Mouse (Mus musculus): ENCODE results near the gene Phlda1.
A peak's percentile ranks its signal among the peaks of the same experiment; 100 is the strongest.

The Phlda1 gene

DNA sequence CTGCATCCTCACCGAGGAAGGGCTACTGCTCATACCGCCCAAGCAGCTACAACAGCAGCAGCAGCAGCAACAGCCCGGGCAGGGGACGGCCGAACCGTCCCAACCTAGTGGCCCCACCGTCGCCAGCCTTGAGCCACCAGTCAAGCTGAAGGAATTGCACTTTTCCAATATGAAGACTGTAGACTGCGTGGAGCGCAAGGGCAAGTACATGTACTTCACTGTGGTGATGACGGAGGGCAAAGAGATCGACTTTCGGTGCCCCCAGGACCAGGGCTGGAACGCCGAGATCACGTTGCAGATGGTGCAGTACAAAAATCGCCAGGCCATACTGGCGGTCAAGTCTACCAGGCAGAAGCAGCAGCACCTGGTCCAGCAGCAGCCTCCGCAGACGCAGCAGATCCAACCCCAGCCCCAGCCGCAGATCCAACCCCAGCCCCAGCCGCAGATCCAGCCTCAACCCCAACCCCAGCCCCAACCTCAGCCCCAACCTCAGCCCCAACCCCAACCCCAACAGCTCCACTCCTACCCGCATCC lies 907 bp downstream of the Phlda1 start:
- DNase-seq = peak; percentile 42

DNA sequence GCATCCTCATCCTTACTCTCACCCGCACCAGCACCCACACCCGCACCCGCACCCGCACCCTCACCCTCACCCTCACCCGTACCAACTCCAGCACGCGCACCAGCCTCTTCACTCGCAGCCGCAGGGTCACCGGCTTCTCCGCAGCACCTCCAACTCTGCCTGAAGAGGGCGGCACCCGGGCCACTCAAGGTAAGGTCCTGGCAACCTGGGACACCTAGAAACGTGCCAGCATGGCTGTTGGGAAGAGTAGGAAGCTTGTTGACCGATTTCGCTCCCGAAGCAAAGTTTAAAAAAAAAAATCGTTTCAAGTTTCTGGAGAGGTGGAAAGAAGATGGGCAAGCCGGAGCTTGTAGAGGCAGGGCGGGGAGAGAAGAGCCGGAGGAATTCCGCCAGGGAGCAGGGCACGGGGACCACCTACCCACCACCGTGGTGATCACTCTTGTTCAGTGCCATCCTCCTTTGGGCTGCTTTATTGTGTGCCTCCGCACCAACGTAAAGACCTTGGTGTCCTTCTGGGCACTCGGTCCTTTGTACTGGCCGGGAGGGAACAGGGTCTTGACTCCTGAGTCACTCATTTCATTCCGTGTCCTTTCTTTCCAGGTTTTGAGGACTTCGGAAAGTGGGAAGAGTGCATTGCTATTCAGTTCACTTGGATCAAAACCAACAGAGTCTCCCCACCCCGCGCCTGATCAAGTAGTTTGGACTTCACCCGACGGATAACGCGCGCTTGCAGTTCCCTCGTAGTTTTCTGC lies 1.6 kb downstream of the Phlda1 start:
- DNase-seq = peak; percentile 73

DNA sequence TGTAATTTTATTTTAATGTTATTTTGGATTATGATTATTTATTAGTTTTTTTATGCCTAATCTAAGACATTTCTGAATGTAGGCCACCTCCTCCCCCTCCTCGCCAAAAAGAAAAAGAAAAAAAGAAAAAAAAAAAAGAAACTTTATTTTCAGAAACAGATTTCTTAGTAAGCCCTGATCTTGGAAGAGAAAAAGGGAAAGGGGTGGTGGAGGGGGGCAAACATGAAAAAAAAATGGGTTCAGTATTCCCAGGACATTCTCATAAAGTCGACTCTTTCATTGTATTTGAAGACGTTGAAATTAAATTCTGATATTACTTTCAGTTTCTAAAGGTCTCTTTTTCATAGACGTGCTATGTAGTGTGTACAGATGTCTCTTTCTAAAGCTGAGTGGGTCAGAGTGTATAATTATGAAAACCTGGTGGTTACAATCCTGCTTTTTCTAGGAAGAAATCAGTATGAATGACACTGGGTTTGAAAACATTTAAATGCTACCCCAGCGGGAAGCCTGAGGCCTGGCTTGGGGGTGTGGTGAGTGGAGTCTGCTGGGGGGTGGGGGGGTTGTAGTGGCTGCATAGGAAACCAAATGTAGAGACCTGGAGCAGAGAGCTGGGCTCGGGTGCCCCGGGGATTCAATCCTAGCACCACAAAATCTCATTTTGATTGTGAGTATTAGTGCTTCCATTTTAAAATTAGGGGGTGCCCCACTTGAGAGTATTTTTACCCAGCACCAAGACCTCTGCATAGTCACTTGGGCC lies 2.4 kb downstream of the Phlda1 start:
- no peak for DNase-seq

DNA sequence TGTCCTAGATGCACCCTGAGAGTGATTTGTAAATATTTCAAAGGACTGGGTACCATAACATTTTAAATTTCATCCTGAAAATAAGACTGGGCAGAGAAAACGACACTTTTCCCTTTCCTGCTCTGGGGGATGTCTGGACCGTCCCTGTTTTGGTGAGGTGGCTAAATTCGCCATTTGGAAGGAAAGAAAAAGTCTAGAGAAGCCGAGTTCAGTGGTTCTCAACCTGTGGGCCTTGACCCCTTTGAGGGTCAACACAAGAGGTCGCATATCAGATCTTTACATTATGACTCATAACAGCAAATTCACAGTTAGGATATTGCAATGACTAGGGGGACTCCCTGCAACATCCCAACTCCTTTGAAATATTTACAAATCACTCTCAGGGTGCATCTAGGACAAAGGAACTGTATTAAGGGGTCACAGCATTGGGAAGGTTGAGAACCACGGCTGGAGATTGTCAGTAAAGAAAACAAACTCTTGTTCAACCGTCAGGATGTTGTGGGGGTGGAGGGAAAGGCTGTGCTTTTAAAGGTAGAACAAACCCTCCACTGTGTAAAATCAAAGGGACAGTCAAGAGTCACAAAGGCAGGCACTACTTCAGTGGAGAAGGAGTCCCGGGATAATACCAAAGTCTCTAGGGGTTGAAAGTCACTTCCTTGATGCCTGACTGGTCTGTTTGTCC lies 3.2 kb downstream of the Phlda1 start:
- no peak for DNase-seq

DNA sequence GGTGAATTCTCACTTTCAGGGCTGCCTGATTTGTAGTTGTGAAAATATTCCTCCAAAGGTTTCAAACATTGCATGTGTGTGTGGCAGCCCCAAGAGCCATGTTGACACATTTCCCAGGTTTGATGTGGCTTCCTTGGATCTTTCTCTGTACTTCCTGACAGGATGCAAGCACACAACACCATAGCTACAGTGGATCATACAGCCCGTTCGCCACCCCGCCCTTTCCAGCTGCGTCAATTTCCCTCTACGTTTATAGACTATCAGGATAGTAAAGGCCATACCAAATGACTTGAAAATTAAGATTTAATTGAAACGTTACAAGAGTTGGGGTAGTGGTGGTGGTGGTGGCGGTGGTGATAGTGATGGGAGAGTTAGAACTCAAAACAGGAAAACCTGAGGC lies 3.9 kb downstream of the Phlda1 start:
- no peak for DNase-seq

DNA sequence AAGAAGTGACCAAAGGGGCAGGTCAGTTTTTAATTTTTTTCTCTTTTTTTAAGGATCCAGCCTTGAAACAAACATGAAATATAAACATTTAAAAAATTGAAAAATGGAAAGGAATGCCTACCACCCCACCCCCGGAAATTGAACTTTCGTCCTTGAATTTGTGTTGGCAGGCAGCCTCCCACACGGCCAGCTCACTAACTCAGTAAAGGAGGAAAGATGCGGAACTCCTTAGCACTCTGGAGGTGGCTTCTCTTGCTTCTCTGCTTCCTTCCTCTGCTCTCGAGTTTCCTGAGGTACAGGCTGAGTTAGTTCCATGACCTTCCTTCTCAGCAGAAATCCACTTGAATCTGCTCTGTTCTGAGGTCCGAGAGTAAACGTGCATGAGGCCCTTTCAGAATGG lies 4.7 kb downstream of the Phlda1 start:
- DNase-seq = no peak

DNA sequence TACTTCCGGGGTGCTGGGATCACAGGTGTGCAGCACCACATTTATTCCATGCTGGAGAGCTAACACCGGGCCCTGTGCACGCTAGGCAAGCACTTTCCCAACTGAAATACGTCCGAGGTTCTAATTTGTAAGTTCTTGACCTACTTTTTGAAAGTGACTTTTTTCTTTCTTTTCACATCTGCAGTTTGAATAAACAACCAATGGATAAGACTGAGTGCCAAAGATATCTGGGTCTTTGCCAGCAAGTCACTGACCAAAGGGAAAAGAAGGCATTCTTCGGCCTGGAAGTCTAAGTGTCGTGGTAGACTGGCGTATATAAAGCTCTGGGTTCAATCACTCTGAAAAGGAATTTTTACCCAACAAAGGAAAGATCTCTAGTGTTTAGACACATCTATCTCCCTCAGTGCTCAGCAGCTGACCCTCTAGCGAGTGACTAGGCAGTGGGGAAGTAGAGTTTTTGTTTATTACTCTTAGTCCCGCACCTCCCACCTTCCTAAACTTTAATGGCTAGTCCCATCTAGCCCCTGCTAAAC lies 6.0 kb downstream of the Phlda1 start:
- no peak for DNase-seq

DNA sequence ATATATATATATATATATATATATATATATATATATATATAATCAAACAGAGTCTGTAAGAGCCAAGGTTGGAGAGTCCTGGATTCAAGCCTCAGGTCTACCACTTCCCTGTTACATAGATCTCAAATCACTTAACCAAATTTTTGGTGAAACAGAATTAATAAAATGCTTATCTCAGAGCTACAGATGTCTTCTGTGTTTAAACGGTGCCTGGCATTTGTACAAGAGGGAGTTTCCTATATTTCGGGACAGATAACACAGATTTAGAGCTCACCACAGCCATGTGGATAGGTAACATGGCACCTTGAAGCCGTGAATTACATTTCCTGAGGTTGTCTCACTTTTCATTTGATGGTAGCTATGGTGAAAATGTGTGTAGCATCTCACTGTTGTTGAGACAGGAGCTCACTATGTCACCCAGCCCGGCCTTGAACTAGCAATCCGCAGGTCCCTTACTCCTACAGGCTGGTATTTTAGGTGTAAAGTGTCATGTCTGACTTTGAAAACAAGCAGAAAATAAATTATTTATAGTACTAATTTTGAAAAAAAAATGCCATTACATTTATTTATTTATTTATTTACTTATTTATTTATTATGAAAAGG lies 8.3 kb downstream of the Phlda1 start:
- DNase-seq = no peak

DNA sequence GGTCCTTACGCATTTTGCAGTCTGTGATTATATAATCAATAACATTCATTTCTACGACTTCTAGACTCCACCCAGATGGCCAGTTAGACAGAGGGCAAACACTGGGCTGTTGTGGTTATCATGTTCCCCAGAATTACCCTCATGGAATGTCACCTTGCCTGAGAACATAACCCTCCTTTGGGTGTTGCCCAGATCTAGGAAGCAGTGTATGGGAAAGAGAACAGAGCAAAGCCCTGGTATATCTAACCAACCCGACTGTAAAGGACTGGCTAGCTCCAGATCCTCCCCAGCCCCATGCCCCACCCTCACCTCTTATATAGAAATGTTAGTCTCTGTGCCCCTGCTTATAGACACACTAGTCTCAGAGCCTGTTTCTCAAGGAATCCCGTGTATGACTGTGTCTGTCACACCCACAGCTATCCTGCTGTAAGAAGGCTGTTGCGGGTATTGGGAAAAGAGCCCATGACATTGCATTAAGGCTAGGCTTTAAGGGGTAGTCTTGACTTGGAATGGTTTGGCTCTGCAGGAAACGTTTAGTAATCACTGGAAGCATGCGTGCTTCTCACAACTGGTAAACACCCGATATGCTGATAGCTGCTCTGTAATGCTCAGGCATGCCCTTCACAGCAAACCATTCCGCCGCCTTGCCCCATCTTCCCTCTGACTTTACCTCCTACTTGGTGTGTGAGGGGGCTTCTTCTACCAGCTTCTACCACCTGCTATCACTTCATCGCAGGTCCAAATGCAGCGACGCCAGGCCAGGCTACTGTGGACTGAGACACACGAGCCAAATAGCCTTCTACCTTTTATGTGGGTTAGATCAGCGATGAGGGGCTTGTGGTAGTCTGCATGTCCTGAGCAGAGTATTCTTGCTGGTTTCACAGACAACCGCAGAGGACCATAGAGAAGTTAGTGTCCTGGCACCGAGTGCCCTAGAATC lies 9.3 kb downstream of the Phlda1 start:
- no peak for DNase-seq

DNA sequence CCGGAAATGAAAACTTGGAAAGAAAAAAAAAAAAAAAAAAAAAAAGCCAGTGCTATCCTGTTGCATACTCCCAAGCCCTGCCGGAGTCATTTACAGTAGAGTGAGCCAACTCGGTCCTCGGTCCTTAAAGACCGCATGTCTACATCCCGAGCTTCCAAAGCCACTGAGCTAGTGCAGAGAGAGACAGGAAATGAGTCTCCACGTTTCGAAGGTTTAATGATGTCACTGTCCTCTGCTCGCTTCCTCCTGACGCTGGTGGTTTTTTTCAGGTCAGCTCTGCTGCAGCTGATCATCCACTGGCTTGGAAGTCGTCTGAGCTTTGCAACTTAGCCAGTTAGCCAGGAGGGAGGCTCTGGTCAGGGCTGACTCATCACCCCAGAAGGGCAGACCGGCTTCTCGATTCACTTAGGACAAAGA lies 10.1 kb downstream of the Phlda1 start:
- DNase-seq = no peak

DNA sequence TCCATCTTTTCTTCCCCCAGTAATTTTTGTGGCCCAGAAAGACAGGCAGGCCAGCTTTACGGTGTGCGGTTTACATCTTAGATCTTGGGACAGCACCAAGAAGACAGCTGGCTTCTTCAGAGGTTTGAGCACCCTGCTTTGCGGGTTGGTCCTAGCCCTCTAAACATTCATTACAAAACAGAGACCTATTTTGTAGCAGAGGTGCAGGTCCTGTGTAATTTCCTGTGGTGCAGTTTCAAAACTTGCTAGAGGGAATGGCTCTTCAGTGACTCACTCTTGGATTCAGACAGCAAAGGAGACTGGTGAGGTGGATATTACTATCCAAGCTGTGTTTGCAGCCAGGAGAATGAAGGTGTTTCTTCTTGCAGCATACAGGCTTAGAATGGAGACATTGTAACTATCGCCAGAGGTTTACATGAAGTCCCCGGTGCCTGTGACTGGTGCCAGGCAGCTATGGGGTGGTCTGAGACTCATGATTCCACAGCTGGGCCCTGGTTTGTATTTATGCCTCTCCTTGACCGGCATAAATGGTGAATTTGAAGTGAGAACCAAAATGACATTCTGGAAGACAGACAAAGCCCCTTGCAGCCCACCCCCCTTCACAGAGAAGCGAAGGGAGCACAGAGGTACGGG lies 10.8 kb downstream of the Phlda1 start:
- DNase-seq = no peak

DNA sequence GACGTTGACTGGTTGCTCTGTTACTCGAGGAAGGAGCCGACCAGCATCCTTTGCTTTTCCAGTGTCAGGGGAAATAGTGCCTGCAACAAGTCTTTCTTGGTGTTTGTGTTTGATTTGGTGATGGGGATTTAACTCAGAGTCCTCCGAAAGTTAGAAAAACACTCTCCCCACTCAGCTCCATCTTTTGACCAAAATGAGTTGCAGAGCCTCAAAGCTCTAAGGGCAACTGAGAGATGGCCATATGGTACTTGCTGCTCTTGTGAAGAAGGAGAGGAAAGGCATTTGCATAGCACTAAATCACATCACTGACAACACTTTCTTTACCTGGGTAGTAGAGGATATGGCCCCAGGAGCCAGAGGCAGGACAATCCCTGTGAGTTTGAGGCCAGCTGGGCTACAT lies 12.3 kb downstream of the Phlda1 start:
- DNase-seq = no peak

DNA sequence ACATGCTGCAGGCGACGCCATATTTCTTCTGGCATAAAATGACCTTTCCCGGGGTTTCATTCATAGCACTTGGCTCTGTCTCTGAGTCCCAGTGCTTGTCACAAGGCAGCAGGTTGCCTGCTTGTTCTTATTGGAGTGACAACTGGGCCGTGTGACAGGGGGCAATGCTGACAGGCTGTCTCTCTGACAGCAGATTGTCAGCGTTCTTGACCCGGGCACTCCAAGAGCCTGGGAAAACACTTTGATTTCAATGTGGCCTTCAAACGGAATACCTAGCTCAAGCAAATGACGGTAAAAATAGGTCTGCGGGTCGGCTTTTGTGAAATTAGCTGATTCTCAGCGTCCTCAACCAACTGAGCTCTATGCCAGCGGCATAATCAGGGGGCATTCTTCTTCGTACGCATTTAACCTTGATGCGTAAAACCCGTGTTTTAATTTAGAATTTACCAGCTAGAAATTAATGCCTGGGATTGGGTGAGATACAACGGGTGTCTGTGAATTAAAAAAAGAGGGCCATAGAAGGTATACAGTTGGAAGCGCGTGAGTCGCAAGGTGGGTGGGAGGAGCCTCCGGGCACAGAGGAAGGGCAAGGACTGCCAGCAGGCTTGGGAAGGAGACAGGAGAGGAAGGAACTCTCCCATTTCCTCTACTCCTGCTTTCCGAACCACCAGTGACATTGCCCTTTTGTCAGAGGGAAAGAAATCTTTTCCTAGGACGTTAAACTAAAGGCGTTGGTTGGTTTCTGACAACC lies 13.7 kb downstream of the Phlda1 start:
- peak; percentile 74 for DNase-seq

DNA sequence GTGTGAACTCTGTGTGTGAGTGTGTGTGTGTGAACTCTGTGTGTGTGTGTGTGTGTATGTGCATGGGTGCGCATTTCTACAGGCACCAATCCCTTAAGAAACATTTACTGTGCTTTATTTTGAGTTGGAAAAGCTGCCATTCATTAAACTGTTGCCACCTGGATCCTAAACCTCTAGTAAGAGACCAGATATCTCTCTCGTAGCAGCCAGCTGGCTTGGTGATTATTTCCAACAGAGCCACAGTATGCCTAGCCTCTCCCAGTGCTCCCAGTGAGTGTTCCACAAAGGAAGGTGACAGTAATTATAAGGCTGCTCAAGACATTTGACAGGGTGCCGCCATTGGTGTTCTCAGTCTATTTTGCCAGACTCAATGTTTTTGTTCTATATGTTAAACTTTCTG lies 14.5 kb downstream of the Phlda1 start:
- peak; percentile 59 for DNase-seq

DNA sequence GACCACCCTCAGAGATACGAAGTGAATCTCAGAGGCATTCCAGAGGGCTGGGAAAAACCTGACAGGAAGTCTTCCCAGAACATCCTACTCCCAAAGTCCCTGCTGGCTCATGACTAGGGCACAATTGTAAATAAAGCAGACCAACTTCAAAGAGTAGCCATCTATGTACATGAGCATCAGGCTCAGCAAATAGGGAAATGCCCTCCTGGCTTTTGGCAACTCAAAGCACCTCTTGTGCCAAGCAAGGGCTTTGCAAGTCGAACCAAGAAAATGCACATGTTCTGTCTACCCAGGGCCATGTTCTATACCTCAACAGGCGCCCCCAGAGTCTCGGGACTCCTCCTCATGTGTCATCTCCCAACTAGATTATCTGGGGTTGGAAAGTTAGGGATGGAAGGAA lies 15.6 kb downstream of the Phlda1 start:
- no peak for DNase-seq

DNA sequence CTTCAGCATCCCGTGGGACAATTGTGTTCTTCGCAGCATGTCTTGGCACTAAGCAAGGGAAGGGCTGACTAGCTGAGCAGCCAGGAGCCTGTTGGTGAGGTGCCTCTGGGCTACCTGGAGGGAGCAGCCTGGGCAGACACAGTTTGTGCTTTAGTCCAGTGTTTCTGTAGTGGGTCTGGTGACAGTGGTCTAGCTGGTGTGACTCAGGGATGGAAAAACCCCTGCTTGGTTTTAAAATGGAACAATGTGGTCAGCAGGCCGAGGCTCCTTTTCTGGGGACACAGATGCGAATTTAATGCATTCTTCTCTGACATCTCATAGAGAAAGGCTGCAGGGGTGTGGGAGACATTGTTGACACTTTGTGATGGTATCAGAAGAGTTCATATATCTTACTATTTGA lies 16.1 kb downstream of the Phlda1 start:
- no peak for DNase-seq

DNA sequence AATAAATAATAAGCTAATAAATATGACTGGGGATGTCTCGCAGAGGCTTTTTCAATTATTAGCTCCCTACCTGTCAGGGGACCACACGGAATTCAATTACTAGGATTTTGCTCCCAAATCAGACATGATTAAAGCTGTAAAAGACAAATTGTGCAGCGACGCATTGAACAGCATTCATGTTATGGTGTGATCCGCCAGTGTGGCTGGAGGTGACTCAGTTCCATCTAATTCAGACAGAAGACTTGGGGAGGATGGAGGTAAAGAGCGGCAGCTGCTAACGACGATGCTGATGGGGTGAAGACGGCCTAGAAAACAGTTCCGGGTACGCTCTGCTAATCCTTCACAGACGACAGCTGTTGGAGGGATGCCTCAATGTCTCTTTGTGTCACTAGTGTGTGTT lies 17.8 kb downstream of the Phlda1 start:
- DNase-seq = no peak

DNA sequence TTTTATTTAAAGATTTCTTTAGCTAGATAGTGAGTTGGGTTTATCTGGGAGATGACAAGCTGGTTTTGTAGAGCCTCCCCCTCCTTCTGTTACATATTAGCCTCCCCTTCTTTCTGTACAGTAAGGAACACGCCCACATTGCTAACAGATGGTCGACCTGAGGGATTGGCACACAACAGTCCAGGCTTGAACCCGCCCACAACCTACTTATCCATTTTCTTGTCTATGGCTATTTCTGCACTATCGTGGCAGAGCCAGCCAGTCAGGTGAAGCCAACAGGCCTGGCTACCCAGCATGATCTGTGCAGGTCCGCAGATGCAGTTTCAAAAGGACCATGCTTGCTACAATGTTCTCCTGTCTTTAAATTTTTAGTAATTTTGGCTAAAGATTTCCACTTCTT lies 21.0 kb downstream of the Phlda1 start:
- peak; percentile 82 for DNase-seq

DNA sequence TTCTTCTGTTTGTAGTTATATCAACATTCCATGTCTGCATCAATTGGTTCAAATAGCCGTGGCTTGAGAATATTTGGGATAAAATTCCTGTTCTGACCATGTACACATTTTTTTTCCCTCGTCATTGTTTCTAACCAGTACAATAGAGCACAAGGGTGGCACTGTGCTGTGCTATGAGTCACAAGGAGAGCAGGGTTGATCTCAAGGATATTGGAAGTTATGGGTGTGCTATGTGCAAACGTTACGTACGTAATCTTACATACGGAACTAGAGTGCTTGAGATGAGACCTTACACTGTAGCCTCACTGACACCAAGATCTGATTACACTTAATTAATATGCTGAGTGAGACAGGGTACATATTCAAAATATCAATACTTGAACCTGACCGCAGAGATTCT lies 21.5 kb downstream of the Phlda1 start:
- DNase-seq = no peak

DNA sequence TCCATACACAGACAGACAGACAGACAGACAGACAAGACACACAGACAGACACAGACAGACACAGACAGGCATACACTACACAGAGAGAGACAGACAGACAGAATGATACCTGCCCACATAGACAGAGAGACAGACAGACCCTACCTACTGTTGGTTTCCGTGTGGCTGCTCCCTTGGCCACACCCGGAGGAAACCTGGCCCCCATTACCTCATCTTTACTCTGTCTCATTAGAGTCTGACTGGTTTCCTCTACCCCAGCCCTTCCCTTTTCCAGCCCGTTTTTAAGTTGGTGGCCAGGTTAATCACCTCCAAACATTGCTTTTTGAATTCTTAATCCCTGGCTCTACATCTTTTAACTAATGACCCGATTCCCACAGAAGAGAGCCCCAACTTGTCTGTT lies 22.2 kb downstream of the Phlda1 start:
- DNase-seq = no peak

DNA sequence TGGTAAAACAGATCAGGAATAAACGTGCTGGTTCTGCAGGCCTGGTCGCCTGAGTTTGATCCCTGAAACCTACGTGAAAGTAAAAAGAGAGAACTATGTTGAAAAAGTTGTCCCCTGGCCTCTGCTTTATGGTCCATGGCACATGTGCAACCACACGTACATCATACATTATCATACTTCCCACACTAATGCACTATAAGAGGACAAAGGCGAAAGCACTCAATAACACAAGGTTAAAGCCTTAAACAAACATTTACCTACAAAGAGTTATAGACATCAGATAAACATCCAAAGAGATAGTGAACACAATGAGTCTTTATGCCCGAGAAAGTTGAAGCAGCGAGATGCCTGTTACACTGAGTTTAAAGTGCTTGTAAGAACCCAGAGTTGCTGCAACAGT lies 24.3 kb downstream of the Phlda1 start:
- DNase-seq = no peak
